Mouse (Mus musculus): ENCODE data around the gene Gabrr1. TPM values are rescaled to one million over a fixed set of nuclear protein-coding genes. Genes with fewer than 3 reads are reported as not detected.

Gabrr1 gene
- polyA plus RNA-seq, 1 experiment from 2014 or later = not detected

Other genes starting within 250 kb of the Gabrr1 start
- 3.0 and 4.0 TPM in 2 replicates for gene Ankrd6, start 181.7 kb upstream of the Gabrr1 start, polyA plus RNA-seq (2015; fragmentation: Nextera tagmentation; extraction: Ambion mirVana)
- 2.6 and 2.7 TPM in 2 replicates for gene Rragd, start 149.5 kb upstream of the Gabrr1 start, polyA plus RNA-seq (2015; fragmentation: Nextera tagmentation; extraction: Ambion mirVana)
- 48.3 and 52.9 TPM in 2 replicates for gene Ube2j1, start 101.1 kb upstream of the Gabrr1 start, polyA plus RNA-seq (2015; fragmentation: Nextera tagmentation; extraction: Ambion mirVana)
- 0.59 TPM in 1 of 2 replicates, not detected in the other for gene Gabrr2, start 69.5 kb upstream of the Gabrr1 start, polyA plus RNA-seq (2015; fragmentation: Nextera tagmentation; extraction: Ambion mirVana)
- gene Pm20d2, start 57.2 kb downstream of the Gabrr1 start, polyA plus RNA-seq (2015; fragmentation: Nextera tagmentation; extraction: Ambion mirVana) = 1.2 and 1.6 TPM in 2 replicates
- gene Srsf12, start 76.5 kb downstream of the Gabrr1 start, polyA plus RNA-seq (2015; fragmentation: Nextera tagmentation; extraction: Ambion mirVana) = 3.3 TPM in 2 replicates
- gene Pnrc1, start 157.6 kb downstream of the Gabrr1 start, polyA plus RNA-seq (2015; fragmentation: Nextera tagmentation; extraction: Ambion mirVana) = 122 and 129 TPM in 2 replicates
- 23.3 and 25.4 TPM in 2 replicates for gene Rngtt, start 177.8 kb downstream of the Gabrr1 start, polyA plus RNA-seq (2015; fragmentation: Nextera tagmentation; extraction: Ambion mirVana)

Measured in lung, embryonic 15.5 days (tissue).